Mouse (Mus musculus): ENCODE data around the gene Sema4g. TPM values are rescaled to one million over a fixed set of nuclear protein-coding genes. Genes with fewer than 3 reads are reported as not detected.
A peak's percentile ranks its signal among the peaks of the same experiment; 100 is the strongest.

Sema4g gene
- polyA plus RNA-seq, 1 experiment from 2014 or later: 4.8 TPM

GRCm38 (mm10) chr19:45017216-45017771 lies 28.4 kb downstream of the Sema4g start:
- peak; percentile 90 for DNase-seq (ENCODE audit: low spot score)
- Histone ChIP-seq H3K36me3 (replicated peaks) (peaks cover 32% of the 10 kb centered on the region), H3K4me3 (peak overlapping the region; percentile 87), H3K27ac (replicated peaks) (peak overlapping the region; percentile 98), H3K4me1 (peaks cover 84% of the 10 kb centered on the region), H3K9me3 (no peaks in the 10 kb centered on the region), H3K27me3 (replicated peaks; ENCODE audit: low read depth, poor library complexity, severe bottlenecking) (no peaks in the 10 kb centered on the region)
- under 1% methylated on average over 27 of the region's 27 CpGs for WGBS

DNA sequence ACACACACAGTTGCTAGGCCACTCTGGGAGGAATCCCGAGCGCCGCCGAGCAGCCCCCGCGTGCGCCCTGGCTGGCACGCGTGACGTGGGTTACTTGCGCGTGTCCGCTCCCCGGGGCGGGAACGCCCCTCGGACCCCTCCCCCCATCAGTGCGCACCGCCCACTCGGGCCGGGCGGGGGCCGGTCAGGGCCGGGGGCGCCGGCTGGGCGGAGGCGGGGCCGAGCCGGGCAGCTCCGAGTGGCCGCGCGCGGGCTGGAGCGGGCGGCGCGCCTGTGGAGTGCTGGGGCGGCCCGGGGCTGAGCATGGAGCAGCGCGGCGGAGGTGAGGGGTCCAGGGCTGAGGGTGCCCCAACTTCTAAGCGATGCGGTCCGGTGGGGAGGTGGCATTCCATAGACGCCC lies 29.0 kb downstream of the Sema4g start:
- H3K36me3 ChIP-seq (replicated peaks): peaks cover 34% of the 10 kb centered on the region
- peak overlapping the region; percentile 98 for H3K27ac ChIP-seq (replicated peaks)
- no peaks in the 10 kb centered on the region for H3K27me3 ChIP-seq (replicated peaks; ENCODE audit: low read depth, poor library complexity, severe bottlenecking)
- under 1% methylated on average over 48 of the region's 48 CpGs for whole genome bisulfite sequencing
- H3K9me3 ChIP-seq: no peaks in the 10 kb centered on the region
- peaks cover 78% of the 10 kb centered on the region for H3K4me1 ChIP-seq
- H3K4me3 ChIP-seq: peak overlapping the region; percentile 87
- DNase-seq (ENCODE audit: low spot score): peak; percentile 92

- H3K36me3 ChIP-seq (replicated peaks): peaks cover 37% of the 10 kb centered on the region
- H3K27me3 ChIP-seq (replicated peaks; ENCODE audit: low read depth, poor library complexity, severe bottlenecking): no peaks in the 10 kb centered on the region
- WGBS: under 1% methylated on average over 13 of the region's 13 CpGs
- H3K27ac ChIP-seq (replicated peaks): peak overlapping the region; percentile 98
- H3K4me1 ChIP-seq: peaks cover 74% of the 10 kb centered on the region
- peak; percentile 56 for DNase-seq (ENCODE audit: low spot score)
- H3K4me3 ChIP-seq: peak overlapping the region; percentile 87
- no peaks in the 10 kb centered on the region for H3K9me3 ChIP-seq
Observed at GRCm38 (mm10) chr19:45018351-45018831, 29.5 kb downstream of the Sema4g start.

- H3K36me3 ChIP-seq (replicated peaks): peaks cover 56% of the 10 kb centered on the region
- no peaks in the 10 kb centered on the region for H3K9me3 ChIP-seq
- 73% methylated on average over 6 of the region's 6 CpGs for WGBS
- H3K4me1 ChIP-seq: peaks cover 62% of the 10 kb centered on the region
- H3K27me3 ChIP-seq (replicated peaks; ENCODE audit: low read depth, poor library complexity, severe bottlenecking): no peaks in the 10 kb centered on the region
- H3K27ac ChIP-seq (replicated peaks): peak overlapping the region; percentile 19; the same call in 1 of the 2 replicates
- no peak for DNase-seq (ENCODE audit: low spot score)
- H3K4me3 ChIP-seq: peak overlapping the region; percentile 87; the same call in 1 of the 2 replicates
Observed at GRCm38 (mm10) chr19:45020348-45020747, 31.4 kb downstream of the Sema4g start.

- Histone ChIP-seq H3K27me3 (replicated peaks; ENCODE audit: low read depth, poor library complexity, severe bottlenecking) (no peaks in the 10 kb centered on the region), H3K9me3 (no peaks in the 10 kb centered on the region), H3K4me1 (peaks cover 59% of the 10 kb centered on the region), H3K27ac (replicated peaks) (0 out of 2 replicates have a peak overlapping the region, but pooled peaks have one; percentile 19), H3K36me3 (replicated peaks) (peaks cover 66% of the 10 kb centered on the region), H3K4me3 (peak overlapping the region; percentile 28)
- DNase-seq (ENCODE audit: low spot score): no peak
- WGBS: 92% methylated on average over 15 of the region's 15 CpGs
Observed at GRCm38 (mm10) chr19:45021362-45021761, 32.5 kb downstream of the Sema4g start.

DNA sequence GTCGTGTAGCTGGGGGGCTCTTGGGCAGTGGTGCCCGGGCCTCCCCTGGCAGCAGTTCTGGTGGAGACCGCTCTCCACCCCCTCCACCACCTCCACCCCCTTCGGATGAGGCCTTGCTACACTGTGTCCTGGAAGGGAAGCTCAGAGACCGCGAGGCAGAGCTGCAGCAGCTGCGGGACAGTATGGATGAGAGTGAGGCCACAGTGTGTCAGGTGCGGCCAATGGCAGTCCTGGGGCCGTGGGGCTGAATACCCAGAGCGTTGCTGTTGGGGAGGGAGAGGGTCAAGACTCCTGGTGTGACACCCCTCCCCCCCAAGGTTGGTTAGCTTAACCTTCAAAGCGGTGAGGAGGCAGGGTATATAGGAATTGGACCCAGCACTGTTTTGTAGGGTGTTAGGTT lies 35.1 kb downstream of the Sema4g start:
- peaks cover 64% of the 10 kb centered on the region for H3K4me1 ChIP-seq
- H3K27ac ChIP-seq (replicated peaks): no peak overlapping the region
- H3K9me3 ChIP-seq: no peaks in the 10 kb centered on the region
- H3K36me3 ChIP-seq (replicated peaks): peaks cover 93% of the 10 kb centered on the region
- H3K27me3 ChIP-seq (replicated peaks; ENCODE audit: low read depth, poor library complexity, severe bottlenecking): no peaks in the 10 kb centered on the region
- DNase-seq (ENCODE audit: low spot score): peak; percentile 9
- H3K4me3 ChIP-seq: no peak overlapping the region
- WGBS: 87% methylated on average over 11 of the region's 11 CpGs

DNA sequence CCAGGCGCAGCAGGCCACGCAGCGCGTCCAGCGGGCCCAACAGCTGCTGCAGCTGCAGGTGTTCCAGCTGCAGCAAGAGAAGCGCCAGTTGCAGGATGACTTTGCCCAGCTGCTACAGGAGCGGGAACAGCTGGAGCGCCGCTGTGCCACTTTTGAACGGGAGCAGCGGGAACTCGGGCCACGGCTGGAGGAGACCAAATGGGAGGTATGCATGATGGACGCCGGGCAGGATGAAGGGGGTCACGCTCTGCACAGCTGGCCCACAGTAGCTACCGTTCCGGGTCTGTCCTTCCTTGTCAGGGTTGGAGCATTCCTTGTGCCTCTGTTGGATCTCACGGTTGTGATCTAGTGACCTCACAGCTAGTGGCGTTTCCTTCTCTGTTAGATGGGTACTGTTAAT lies 35.9 kb downstream of the Sema4g start:
- no peaks in the 10 kb centered on the region for H3K9me3 ChIP-seq
- H3K4me1 ChIP-seq: peaks cover 62% of the 10 kb centered on the region
- H3K36me3 ChIP-seq (replicated peaks): peaks cover 98% of the 10 kb centered on the region
- H3K27ac ChIP-seq (replicated peaks): no peak overlapping the region
- H3K4me3 ChIP-seq: no peak overlapping the region
- H3K27me3 ChIP-seq (replicated peaks; ENCODE audit: low read depth, poor library complexity, severe bottlenecking): no peaks in the 10 kb centered on the region
- DNase-seq (ENCODE audit: low spot score): peak; percentile 16
- 93% methylated on average over 20 of the region's 20 CpGs for WGBS

GRCm38 (mm10) chr19:45025937-45026568 lies 37.2 kb downstream of the Sema4g start:
- Histone ChIP-seq H3K36me3 (replicated peaks) (peaks cover 87% of the 10 kb centered on the region), H3K4me3 (0 out of 2 replicates have a peak overlapping the region, but pooled peaks have one; percentile 5), H3K9me3 (no peaks in the 10 kb centered on the region), H3K27ac (replicated peaks) (0 out of 2 replicates have a peak overlapping the region, but pooled peaks have one; percentile 4), H3K4me1 (peaks cover 62% of the 10 kb centered on the region), H3K27me3 (replicated peaks; ENCODE audit: low read depth, poor library complexity, severe bottlenecking) (no peaks in the 10 kb centered on the region)
- 91% methylated on average over 37 of the region's 37 CpGs for WGBS
- DNase-seq (ENCODE audit: low spot score): peak; percentile 53

DNA sequence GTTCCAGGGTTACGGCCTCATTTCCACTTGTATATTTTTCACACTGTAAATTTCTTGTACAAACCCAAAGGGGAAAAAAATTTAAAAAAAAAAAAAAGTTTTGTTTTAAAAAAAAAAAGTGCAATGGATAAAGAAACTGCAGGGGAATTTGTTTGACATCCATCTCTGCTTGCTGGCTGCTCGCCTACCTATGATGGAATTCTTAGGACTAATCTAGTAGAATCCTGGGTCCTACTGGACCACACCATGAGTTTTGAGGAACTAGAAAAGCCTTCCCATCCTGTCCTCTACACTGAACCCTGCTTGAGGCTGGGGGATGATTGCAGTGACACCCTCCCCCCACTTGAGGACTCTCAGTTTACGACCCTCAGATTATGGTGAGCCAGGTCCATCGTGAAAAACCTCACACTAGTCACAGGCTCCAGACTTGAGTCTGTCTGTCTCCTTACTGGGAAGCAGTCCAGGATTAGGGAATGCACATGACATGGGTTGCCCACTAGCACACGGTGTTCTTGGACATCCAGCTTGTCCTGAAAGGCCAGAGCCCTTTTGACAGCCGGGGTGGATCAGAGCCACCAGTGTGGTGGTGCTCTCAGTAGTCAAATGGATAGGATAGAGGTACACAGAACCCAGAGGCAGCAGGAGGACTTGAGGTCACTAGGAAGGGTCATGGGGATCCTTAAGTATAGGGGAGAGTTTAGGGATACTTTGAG lies 38.2 kb downstream of the Sema4g start:
- Histone ChIP-seq H3K27ac (replicated peaks) (no peak overlapping the region), H3K27me3 (replicated peaks; ENCODE audit: low read depth, poor library complexity, severe bottlenecking) (no peaks in the 10 kb centered on the region), H3K4me3 (no peak overlapping the region), H3K4me1 (peaks cover 61% of the 10 kb centered on the region), H3K9me3 (no peaks in the 10 kb centered on the region), H3K36me3 (replicated peaks) (peaks cover 77% of the 10 kb centered on the region)
- 80% methylated on average over 6 of the region's 6 CpGs for WGBS
- no peak for DNase-seq (ENCODE audit: low spot score)

GRCm38 (mm10) chr19:45027848-45028247 lies 38.9 kb downstream of the Sema4g start:
- H3K27me3 ChIP-seq (replicated peaks; ENCODE audit: low read depth, poor library complexity, severe bottlenecking): 0 out of 2 replicates have a peak, but pooled peaks cover under 1% of the 10 kb centered on the region
- no peak overlapping the region for H3K4me3 ChIP-seq
- H3K27ac ChIP-seq (replicated peaks): 0 out of 2 replicates have a peak overlapping the region, but pooled peaks have one; percentile 25
- peaks cover 63% of the 10 kb centered on the region for H3K4me1 ChIP-seq
- H3K36me3 ChIP-seq (replicated peaks): peaks cover 69% of the 10 kb centered on the region
- no peaks in the 10 kb centered on the region for H3K9me3 ChIP-seq
- 74% methylated on average over 6 of the region's 6 CpGs for WGBS
- DNase-seq (ENCODE audit: low spot score): no peak

DNA sequence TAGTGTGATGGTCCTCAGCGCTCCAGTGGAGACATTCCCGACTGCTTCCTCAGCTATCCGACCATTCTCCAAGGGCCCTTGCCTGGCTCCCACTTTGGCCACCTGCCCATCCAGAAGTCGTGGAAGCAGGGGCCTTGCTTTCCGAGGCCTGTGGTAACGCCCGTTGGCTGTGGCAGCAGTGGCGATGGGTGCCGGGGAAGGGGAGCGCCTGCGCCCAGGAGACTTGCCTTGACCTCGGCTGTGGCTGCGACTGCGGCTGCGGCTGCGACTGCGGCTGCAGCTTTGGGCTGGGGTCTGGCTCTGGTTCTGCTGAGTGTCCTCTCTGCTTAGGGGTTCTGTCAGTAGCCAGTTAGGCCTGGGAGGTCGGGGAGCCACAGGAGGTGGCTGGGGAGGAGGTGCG lies 39.8 kb downstream of the Sema4g start:
- Histone ChIP-seq H3K9me3 (no peaks in the 10 kb centered on the region), H3K36me3 (replicated peaks) (peaks cover 60% of the 10 kb centered on the region), H3K4me1 (peaks cover 66% of the 10 kb centered on the region), H3K4me3 (peak overlapping the region; percentile 3; the same call in 1 of the 2 replicates), H3K27ac (replicated peaks) (peak overlapping the region; percentile 25; the same call in 1 of the 2 replicates), H3K27me3 (replicated peaks; ENCODE audit: low read depth, poor library complexity, severe bottlenecking) (0 out of 2 replicates have a peak, but pooled peaks cover 4% of the 10 kb centered on the region)
- 65% methylated on average over 19 of the region's 19 CpGs for WGBS
- no peak for DNase-seq (ENCODE audit: low spot score)

GRCm38 (mm10) chr19:45029571-45029970 lies 40.7 kb downstream of the Sema4g start:
- H3K4me1 ChIP-seq: peaks cover 67% of the 10 kb centered on the region
- no peak overlapping the region for H3K4me3 ChIP-seq
- no peaks in the 10 kb centered on the region for H3K9me3 ChIP-seq
- no peak for DNase-seq (ENCODE audit: low spot score)
- 54% methylated on average over 9 of the region's 9 CpGs for WGBS
- H3K36me3 ChIP-seq (replicated peaks): peaks cover 52% of the 10 kb centered on the region
- peak overlapping the region; percentile 40 for H3K27ac ChIP-seq (replicated peaks)
- 0 out of 2 replicates have a peak, but pooled peaks cover 4% of the 10 kb centered on the region for H3K27me3 ChIP-seq (replicated peaks; ENCODE audit: low read depth, poor library complexity, severe bottlenecking)

Measured in embryonic facial prominence, embryonic 10.5 days (tissue).